Mouse (Mus musculus): ENCODE data around the gene Esrrg. TPM values are rescaled to one million over a fixed set of nuclear protein-coding genes. Genes with fewer than 3 reads are reported as not detected.

The Esrrg gene
- polyA plus RNA-seq, 1 experiment from 2014 or later: 5.0 TPM

DNA sequence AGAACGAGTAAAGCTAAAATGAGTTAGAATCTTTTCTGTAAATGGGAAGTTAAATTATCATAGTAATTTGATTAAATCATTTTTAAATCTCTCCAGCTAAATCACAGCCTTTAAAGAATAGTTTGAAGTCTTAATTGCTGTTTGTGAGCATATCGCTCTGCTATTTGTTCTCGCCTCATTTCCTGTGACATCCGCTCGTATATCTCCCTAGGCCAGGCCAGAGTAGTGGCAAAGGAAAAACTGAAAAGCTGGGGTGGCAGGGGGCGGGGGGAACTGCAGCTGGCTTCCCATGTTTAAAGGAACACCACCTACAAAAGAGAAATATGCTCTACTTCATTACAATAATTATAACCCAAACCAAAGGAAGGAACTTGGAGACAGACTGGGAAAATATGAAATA is 598.8 kb downstream of the Esrrg start:
- no peak overlapping the region for H3K4me2 ChIP-seq (ENCODE audit: low read depth, low read length, severe bottlenecking)
- H3K4me3 ChIP-seq (ENCODE audit: low read depth, low read length): no peak overlapping the region
- no peaks in the 10 kb centered on the region for H3K27me3 ChIP-seq (ENCODE audit: control insufficient read depth, insufficient read depth, low read length)
- no peaks in the 10 kb centered on the region for H3K4me1 ChIP-seq (replicated peaks; ENCODE audit: control insufficient read depth, insufficient read depth, low read length)
- H3K36me3 ChIP-seq (ENCODE audit: control insufficient read depth, insufficient read depth, low read length): no peaks in the 10 kb centered on the region
- 75% methylated on average over 6 of the region's 6 CpGs for WGBS
- no peak overlapping the region for H3K9ac ChIP-seq (ENCODE audit: low read length)
- H3K9me3 ChIP-seq (ENCODE audit: control insufficient read depth, low read length): no peaks in the 10 kb centered on the region
- DNase-seq (ENCODE audit: low spot score) (no peak), ATAC-seq (replicated peaks; ENCODE audit: low FRiP score) (no peak)
- H3K27ac ChIP-seq (ENCODE audit: low read depth, low read length): no peak overlapping the region

DNA sequence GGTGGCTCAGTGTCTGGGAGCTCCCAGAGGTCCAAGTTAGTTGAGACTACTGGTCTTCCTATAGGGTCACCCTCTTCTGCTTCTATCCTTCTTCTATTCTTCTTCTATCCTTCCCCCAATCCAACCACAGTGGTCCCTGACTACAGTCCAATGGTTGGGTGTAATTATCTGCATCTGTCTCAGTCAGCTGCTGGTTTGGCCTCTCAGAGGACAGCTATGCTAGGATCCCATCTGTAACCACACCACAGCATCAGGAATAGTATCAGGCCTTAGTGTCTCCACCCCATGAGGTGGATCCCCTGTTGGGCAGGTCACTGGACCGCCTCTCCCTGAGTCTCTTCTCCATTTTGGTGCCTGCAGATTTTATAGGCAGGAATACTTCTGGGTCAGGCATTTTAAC is 600.4 kb downstream of the Esrrg start:
- DNase-seq (ENCODE audit: low spot score) (no peak), ATAC-seq (replicated peaks; ENCODE audit: low FRiP score) (no peak)
- Histone ChIP-seq H3K9me3 (ENCODE audit: control insufficient read depth, low read length) (no peaks in the 10 kb centered on the region), H3K9ac (ENCODE audit: low read length) (no peak overlapping the region), H3K4me2 (ENCODE audit: low read depth, low read length, severe bottlenecking) (no peak overlapping the region), H3K4me1 (replicated peaks; ENCODE audit: control insufficient read depth, insufficient read depth, low read length) (no peaks in the 10 kb centered on the region), H3K36me3 (ENCODE audit: control insufficient read depth, insufficient read depth, low read length) (no peaks in the 10 kb centered on the region), H3K27me3 (ENCODE audit: control insufficient read depth, insufficient read depth, low read length) (no peaks in the 10 kb centered on the region), H3K4me3 (ENCODE audit: low read depth, low read length) (no peak overlapping the region), H3K27ac (ENCODE audit: low read depth, low read length) (no peak overlapping the region)
- WGBS: 74% methylated on average over 1 of the region's 1 CpGs

DNA sequence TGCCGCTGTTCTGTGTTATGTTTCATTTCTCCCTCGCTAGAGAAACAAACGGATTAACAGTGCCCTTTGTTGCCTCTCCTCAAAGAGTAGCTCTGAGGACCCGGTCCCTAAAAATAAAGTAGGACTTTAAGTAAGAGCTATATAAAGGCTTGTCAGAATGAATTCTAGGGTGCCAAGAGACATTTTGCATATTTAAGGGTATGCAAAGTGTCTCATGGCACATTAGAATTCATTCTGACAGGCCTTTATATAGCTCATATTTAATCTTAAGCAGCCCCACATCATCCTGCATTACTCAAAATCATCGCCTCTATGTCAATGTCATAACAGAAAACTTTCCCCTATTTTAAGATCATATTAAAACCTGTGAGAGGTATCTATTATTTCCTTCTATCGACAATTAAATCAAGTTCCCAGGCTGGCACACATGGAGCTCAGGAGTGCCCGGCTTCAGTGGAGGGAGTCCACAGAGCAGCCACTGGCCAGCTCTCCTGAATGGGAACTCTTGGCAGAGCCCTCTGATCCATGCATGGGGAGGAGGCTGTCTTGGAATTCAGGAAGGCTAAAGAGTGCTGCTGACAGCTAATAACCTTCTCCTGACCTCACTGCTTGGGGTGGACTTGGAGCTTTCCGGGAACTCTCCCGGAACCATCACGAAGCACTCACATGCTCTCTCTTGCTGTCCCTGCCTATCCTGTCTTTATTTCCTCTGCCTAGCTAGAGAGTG is 606.5 kb downstream of the Esrrg start:
- Histone ChIP-seq H3K4me1 (replicated peaks; ENCODE audit: control insufficient read depth, insufficient read depth, low read length) (no peaks in the 10 kb centered on the region), H3K9ac (ENCODE audit: low read length) (no peak overlapping the region), H3K36me3 (ENCODE audit: control insufficient read depth, insufficient read depth, low read length) (no peaks in the 10 kb centered on the region), H3K27ac (ENCODE audit: low read depth, low read length) (no peak overlapping the region), H3K4me2 (ENCODE audit: low read depth, low read length, severe bottlenecking) (no peak overlapping the region), H3K4me3 (ENCODE audit: low read depth, low read length) (no peak overlapping the region), H3K27me3 (ENCODE audit: control insufficient read depth, insufficient read depth, low read length) (no peaks in the 10 kb centered on the region), H3K9me3 (ENCODE audit: control insufficient read depth, low read length) (no peaks in the 10 kb centered on the region)
- 59% methylated on average over 10 of the region's 10 CpGs for WGBS
- ATAC-seq (replicated peaks; ENCODE audit: low FRiP score) (no peak), DNase-seq (ENCODE audit: low spot score) (no peak)

DNA sequence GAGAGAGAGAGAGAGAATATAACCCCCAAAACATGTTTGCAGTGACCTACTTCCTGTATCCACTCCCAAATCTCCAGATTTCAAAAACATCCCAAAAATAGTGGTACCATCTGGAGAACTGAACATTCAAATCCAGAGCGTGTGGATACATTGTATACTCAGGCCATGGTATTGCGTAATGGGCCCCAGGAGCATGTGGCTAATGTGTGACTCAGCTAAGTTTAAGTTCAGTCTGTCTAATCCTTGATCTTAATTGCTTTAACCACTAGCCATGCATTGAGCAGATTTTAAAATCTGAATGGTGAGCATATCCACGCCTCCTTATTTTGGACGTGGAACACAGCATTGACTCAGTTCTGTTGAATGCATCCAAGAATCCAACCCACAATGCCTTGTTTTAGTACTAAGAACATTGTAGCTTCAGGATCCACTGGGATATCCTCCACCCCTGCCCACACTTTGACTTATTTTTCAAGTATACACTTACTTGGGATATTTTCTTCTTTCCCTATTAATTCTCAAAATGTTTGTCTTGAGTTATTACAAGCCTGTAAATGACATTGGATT is 612.7 kb downstream of the Esrrg start:
- DNase-seq (ENCODE audit: low spot score): no peak
- Histone ChIP-seq H3K9ac (ENCODE audit: low read length) (no peak overlapping the region), H3K27me3 (ENCODE audit: control insufficient read depth, insufficient read depth, low read length) (no peaks in the 10 kb centered on the region), H3K4me2 (ENCODE audit: low read depth, low read length, severe bottlenecking) (no peak overlapping the region), H3K4me3 (ENCODE audit: low read depth, low read length) (no peak overlapping the region), H3K36me3 (ENCODE audit: control insufficient read depth, insufficient read depth, low read length) (no peaks in the 10 kb centered on the region), H3K9me3 (ENCODE audit: control insufficient read depth, low read length) (no peaks in the 10 kb centered on the region), H3K4me1 (replicated peaks; ENCODE audit: control insufficient read depth, insufficient read depth, low read length) (no peaks in the 10 kb centered on the region), H3K27ac (ENCODE audit: low read depth, low read length) (no peak overlapping the region)
- no peak for ATAC-seq (replicated peaks; ENCODE audit: low FRiP score)
- WGBS: 85% methylated on average over 4 of the region's 4 CpGs

DNA sequence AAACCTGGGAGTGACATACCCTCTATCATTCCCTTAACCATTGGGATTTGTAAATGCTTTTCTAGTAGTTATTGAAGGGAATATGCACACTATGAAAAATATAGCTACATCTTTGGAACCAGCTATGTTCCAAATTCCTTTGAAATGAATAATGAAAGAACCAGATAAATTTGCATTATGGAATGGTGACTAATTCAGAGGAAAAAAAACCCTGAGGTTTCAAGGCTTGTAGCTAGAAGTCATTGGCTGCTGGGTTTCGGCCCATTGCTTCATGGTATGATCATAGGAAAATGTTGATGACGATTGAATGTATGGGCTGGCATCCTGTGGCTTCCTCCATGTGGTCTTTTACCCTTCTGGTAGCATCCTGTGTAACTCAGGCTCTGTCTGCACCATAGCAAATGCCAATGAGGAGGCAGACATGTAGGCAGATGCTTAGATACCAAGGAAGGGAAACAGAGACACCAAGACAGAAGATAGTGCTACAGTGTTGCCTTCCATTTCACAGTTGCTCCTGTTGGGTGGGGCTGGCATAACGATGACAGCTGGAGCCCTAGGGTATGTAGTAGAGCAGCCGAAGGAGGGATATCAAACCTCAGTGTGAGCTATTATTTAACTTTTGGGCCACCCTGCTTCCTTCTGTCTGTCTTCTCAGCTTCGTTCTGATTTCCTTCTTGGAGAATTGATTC is 624.6 kb downstream of the Esrrg start:
- ATAC-seq (replicated peaks; ENCODE audit: low FRiP score) (no peak), DNase-seq (ENCODE audit: low spot score) (no peak)
- Histone ChIP-seq H3K36me3 (ENCODE audit: control insufficient read depth, insufficient read depth, low read length) (no peaks in the 10 kb centered on the region), H3K4me3 (ENCODE audit: low read depth, low read length) (no peak overlapping the region), H3K9me3 (ENCODE audit: control insufficient read depth, low read length) (no peaks in the 10 kb centered on the region), H3K9ac (ENCODE audit: low read length) (no peak overlapping the region), H3K27me3 (ENCODE audit: control insufficient read depth, insufficient read depth, low read length) (no peaks in the 10 kb centered on the region), H3K4me1 (replicated peaks; ENCODE audit: control insufficient read depth, insufficient read depth, low read length) (no peaks in the 10 kb centered on the region), H3K4me2 (ENCODE audit: low read depth, low read length, severe bottlenecking) (no peak overlapping the region), H3K27ac (ENCODE audit: low read depth, low read length) (no peak overlapping the region)
- 89% methylated on average over 5 of the region's 5 CpGs for WGBS

DNA sequence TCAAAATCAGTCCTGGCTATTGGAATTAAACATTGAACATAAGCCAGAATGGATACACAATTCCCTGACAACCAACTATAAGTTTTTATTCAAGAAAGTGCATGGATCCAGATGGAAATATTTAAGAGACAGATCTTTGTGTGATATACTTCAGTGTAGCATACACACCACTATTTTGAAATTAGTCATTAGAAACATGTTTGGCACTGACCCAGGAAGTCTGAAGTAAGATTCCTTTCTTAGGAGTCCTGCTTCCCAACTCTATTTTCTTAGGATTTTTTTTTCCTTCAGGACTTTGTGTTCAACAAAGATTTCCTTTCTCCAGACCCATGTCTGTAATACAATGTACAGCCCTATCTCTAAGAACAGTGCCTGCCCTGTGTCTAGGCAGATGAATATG is 630.0 kb downstream of the Esrrg start:
- ATAC-seq (replicated peaks; ENCODE audit: low FRiP score): no peak
- no peak overlapping the region for H3K4me2 ChIP-seq (ENCODE audit: low read depth, low read length, severe bottlenecking)

DNA sequence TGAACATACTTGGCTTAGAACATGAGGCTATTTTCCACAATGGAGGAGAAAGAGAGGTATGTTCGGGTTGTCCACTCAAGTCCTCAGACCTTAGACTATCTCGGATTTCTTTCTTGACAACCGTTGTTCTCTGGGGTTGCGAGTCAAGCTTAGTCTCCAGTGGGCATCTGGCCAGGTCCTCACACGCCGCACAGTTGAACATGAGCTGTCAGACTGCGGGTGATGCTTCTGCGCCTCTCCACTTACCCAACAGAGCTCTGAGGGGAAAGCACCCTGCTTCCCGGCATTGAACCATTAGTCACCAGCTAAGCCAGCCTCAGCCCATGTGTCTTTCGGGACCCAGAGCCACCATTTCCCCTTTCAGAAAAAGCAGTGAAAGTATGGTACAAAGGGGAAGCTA is 633.2 kb downstream of the Esrrg start:
- Histone ChIP-seq H3K9me3 (ENCODE audit: control insufficient read depth, low read length) (no peaks in the 10 kb centered on the region), H3K9ac (ENCODE audit: low read length) (no peak overlapping the region), H3K27me3 (ENCODE audit: control insufficient read depth, insufficient read depth, low read length) (no peaks in the 10 kb centered on the region), H3K27ac (ENCODE audit: low read depth, low read length) (no peak overlapping the region), H3K4me1 (replicated peaks; ENCODE audit: control insufficient read depth, insufficient read depth, low read length) (no peaks in the 10 kb centered on the region), H3K4me3 (ENCODE audit: low read depth, low read length) (no peak overlapping the region), H3K4me2 (ENCODE audit: low read depth, low read length, severe bottlenecking) (no peak overlapping the region), H3K36me3 (ENCODE audit: control insufficient read depth, insufficient read depth, low read length) (no peaks in the 10 kb centered on the region)
- 91% methylated on average over 10 of the region's 10 CpGs for WGBS
- ATAC-seq (replicated peaks; ENCODE audit: low FRiP score) (no peak), DNase-seq (ENCODE audit: low spot score) (no peak)

More for the DNA sequence above, 630.0 kb downstream of the Esrrg start:
- no peaks in the 10 kb centered on the region for H3K4me1 ChIP-seq (replicated peaks; ENCODE audit: control insufficient read depth, insufficient read depth, low read length)
- no peak for DNase-seq (ENCODE audit: low spot score)
- no peaks in the 10 kb centered on the region for H3K9me3 ChIP-seq (ENCODE audit: control insufficient read depth, low read length)
- H3K36me3 ChIP-seq (ENCODE audit: control insufficient read depth, insufficient read depth, low read length): no peaks in the 10 kb centered on the region
- H3K9ac ChIP-seq (ENCODE audit: low read length): no peak overlapping the region
- no peak overlapping the region for H3K4me3 ChIP-seq (ENCODE audit: low read depth, low read length)
- H3K27me3 ChIP-seq (ENCODE audit: control insufficient read depth, insufficient read depth, low read length): no peaks in the 10 kb centered on the region
- H3K27ac ChIP-seq (ENCODE audit: low read depth, low read length): no peak overlapping the region

DNA sequence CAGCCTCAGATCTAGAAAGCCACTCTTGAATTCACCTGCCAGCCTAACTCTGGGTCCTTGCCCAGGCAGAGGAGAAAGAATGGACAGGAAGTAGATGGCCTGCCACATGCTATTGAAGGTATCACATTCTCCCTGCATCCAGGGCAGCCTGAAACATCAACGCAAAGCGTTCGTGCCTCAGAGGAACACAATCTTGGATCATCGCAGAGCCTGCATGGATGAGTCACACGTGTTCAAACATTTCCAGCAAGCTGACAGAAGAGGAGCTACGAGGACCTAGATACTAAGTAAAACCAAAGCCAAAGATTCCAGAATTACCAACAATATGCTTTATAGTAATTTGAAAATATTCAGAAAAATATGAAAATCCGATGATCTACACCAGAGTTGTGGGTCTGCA is 648.9 kb downstream of the Esrrg start:
- DNase-seq (ENCODE audit: low spot score): no peak
- peaks cover 5% of the 10 kb centered on the region; the same call in 1 of the 2 replicates for H3K4me1 ChIP-seq (replicated peaks; ENCODE audit: control insufficient read depth, insufficient read depth, low read length)
- no peak for ATAC-seq (replicated peaks; ENCODE audit: low FRiP score)
- H3K36me3 ChIP-seq (ENCODE audit: control insufficient read depth, insufficient read depth, low read length): no peaks in the 10 kb centered on the region
- H3K27ac ChIP-seq (ENCODE audit: low read depth, low read length): no peak overlapping the region
- WGBS: 96% methylated on average over 7 of the region's 7 CpGs
- no peak overlapping the region for H3K9ac ChIP-seq (ENCODE audit: low read length)
- H3K9me3 ChIP-seq (ENCODE audit: control insufficient read depth, low read length): no peaks in the 10 kb centered on the region
- H3K4me2 ChIP-seq (ENCODE audit: low read depth, low read length, severe bottlenecking): no peak overlapping the region
- H3K4me3 ChIP-seq (ENCODE audit: low read depth, low read length): no peak overlapping the region
- no peaks in the 10 kb centered on the region for H3K27me3 ChIP-seq (ENCODE audit: control insufficient read depth, insufficient read depth, low read length)

Data from forebrain, embryonic 11.5 days (tissue).